Mouse (Mus musculus) embryonic facial prominence, embryonic 15.5 days (tissue): Measurements from ENCODE around the gene BC003965. TPM values are rescaled to one million over a fixed set of nuclear protein-coding genes. Genes with fewer than 3 reads are reported as not detected.

Source experiments
- ATAC-seq: fragments of 200-750 bp; cut with Nextera tagmentation; 2 replicates; pipeline ENCODE4 v1.8.0; 2017; ENCODE audit warnings: low read depth, moderate TSS enrichment; ENCODE audit not compliant: insufficient number of reproducible peaks, low FRiP score, low TSS enrichment
- H3K27ac ChIP-seq: fragments of 300-500 bp; sonication (generic); replicated peaks from 2 replicates; pipeline ENCODE4 v1.5.1; 2015; ENCODE audit warnings: mild to moderate bottlenecking, inconsistent platforms
- H3K27me3 ChIP-seq: fragments of 300-500 bp; sonication (generic); 2 replicates; pipeline ENCODE4 v1.6.1; 2015; ENCODE audit warnings: inconsistent platforms
- H3K36me3 ChIP-seq: fragments of 300-500 bp; sonication (generic); 2 replicates; pipeline ENCODE4 v1.6.1; 2015; ENCODE audit warnings: mild to moderate bottlenecking, inconsistent platforms
- H3K4me1 ChIP-seq: fragments of 300-500 bp; sonication (generic); 2 replicates; pipeline ENCODE4 v1.6.1; 2015; ENCODE audit warnings: inconsistent platforms
- H3K4me2 ChIP-seq: fragments of 300-500 bp; sonication (generic); replicated peaks from 2 replicates; pipeline ENCODE4 v1.6.1; 2015; ENCODE audit warnings: mild to moderate bottlenecking, inconsistent platforms
- H3K4me3 ChIP-seq: fragments of 300-500 bp; sonication (generic); replicated peaks from 2 replicates; pipeline ENCODE4 v1.5.1; 2015; ENCODE audit warnings: mild to moderate bottlenecking, inconsistent platforms
- H3K9ac ChIP-seq: fragments of 300-500 bp; sonication (generic); 2 replicates; pipeline ENCODE4 v1.6.1; 2015; ENCODE audit warnings: inconsistent platforms
- H3K9me3 ChIP-seq: fragments of 300-500 bp; sonication (generic); replicated peaks from 2 replicates; pipeline ENCODE4 v1.6.1; 2016; ENCODE audit warnings: inconsistent platforms
- WGBS: fragments of 180-500 bp; shearing (Covaris S2); methylation state at CpG from one replicate; pipeline ENCODE4 v1.1.7; 2015; 5-methylcytosine and 5-hydroxymethylcytosine counted together
- polyA plus RNA-seq: library from polyadenylated mRNA; unstranded; fragments of >200 nt; fragmentation: Nextera tagmentation; extraction: Ambion mirVana; gene quantifications from 2 replicates; pipeline ENCODE4 v1.2.1, GENCODE M21; 2015

The BC003965 gene
- polyA plus RNA-seq, 1 experiment from 2014 or later = 31.6 TPM

- no peak overlapping the region for H3K27ac ChIP-seq
- no peak overlapping the region for H3K9ac ChIP-seq
- ATAC-seq = no peak
- H3K36me3 ChIP-seq = 0 out of 2 replicates have a peak, but pooled peaks cover 4% of the 10 kb centered on the region
- H3K4me3 ChIP-seq = peak overlapping the region; percentile 89
- H3K27me3 ChIP-seq = 0 out of 2 replicates have a peak, but pooled peaks cover 7% of the 10 kb centered on the region
- peak overlapping the region; percentile 97; the same call in 1 of the 2 replicates for H3K4me2 ChIP-seq
- H3K9me3 ChIP-seq = no peaks in the 10 kb centered on the region
- H3K4me1 ChIP-seq = peaks cover 21% of the 10 kb centered on the region
Measured at GRCm38 (mm10) chr17:25183232-25183631, 1.1 kb upstream of the BC003965 start.

GRCm38 (mm10) chr17:25184961-25185360, 607 bp downstream of the BC003965 start:
- H3K27ac ChIP-seq = peak overlapping the region; percentile 95
- 0 out of 2 replicates have a peak, but pooled peaks cover 7% of the 10 kb centered on the region for H3K27me3 ChIP-seq
- H3K36me3 ChIP-seq = 0 out of 2 replicates have a peak, but pooled peaks cover 4% of the 10 kb centered on the region
- peak overlapping the region; percentile 97 for H3K4me2 ChIP-seq
- H3K4me1 ChIP-seq = peaks cover 32% of the 10 kb centered on the region
- ATAC-seq = no peak
- H3K9ac ChIP-seq = peak overlapping the region; percentile 88
- 6% methylated on average over 17 of the region's 17 CpGs for WGBS
- H3K4me3 ChIP-seq = peak overlapping the region; percentile 89
- H3K9me3 ChIP-seq = no peaks in the 10 kb centered on the region

GRCm38 (mm10) chr17:25187784-25188149, 3.4 kb downstream of the BC003965 start:
- Histone ChIP-seq H3K4me3 (peak overlapping the region; percentile 88), H3K4me1 (peaks cover 38% of the 10 kb centered on the region)
- WGBS = 3% methylated on average over 11 of the region's 11 CpGs

GRCm38 (mm10) chr17:25188150-25189031, 4.0 kb downstream of the BC003965 start, which contains the start of gene Unkl:
TSS of gene Unkl (plus strand) at chr17:25188397.
- under 1% methylated on average over 90 of the region's 104 CpGs for WGBS
- Histone ChIP-seq H3K4me1 (peaks cover 36% of the 10 kb centered on the region), H3K9ac (peak within 1 kb of the TSS; percentile 78), H3K27me3 (no peaks in the 10 kb centered on the region), H3K4me3 (peak within 1 kb of the TSS; percentile 88), H3K36me3 (peaks cover 26% of the 10 kb centered on the region), H3K27ac (peak within 1 kb of the TSS; percentile 90), H3K9me3 (no peaks in the 10 kb centered on the region), H3K4me2 (peak within 1 kb of the TSS; percentile 85)
- ATAC-seq = peak; percentile 47; the same call in 1 of the 2 replicates

More at GRCm38 (mm10) chr17:25187784-25188149, 3.4 kb downstream of the BC003965 start:
- H3K27ac ChIP-seq = peak overlapping the region; percentile 90
- ATAC-seq = no peak
- H3K27me3 ChIP-seq = no peaks in the 10 kb centered on the region
- H3K36me3 ChIP-seq = peaks cover 22% of the 10 kb centered on the region
- no peaks in the 10 kb centered on the region for H3K9me3 ChIP-seq
- peak overlapping the region; percentile 85 for H3K4me2 ChIP-seq
- peak overlapping the region; percentile 78 for H3K9ac ChIP-seq

GRCm38 (mm10) chr17:25189091-25189490, 4.7 kb downstream of the BC003965 start:
- H3K27ac ChIP-seq = no peak overlapping the region
- no peak for ATAC-seq

GRCm38 (mm10) chr17:25202401-25202800, 18.0 kb downstream of the BC003965 start:
- no peak overlapping the region for H3K27ac ChIP-seq
- no peaks in the 10 kb centered on the region for H3K4me1 ChIP-seq
- WGBS = 87% methylated on average over 4 of the region's 4 CpGs
- H3K27me3 ChIP-seq = no peaks in the 10 kb centered on the region
- H3K36me3 ChIP-seq = peaks cover 78% of the 10 kb centered on the region
- H3K9ac ChIP-seq = no peak overlapping the region
- H3K9me3 ChIP-seq = no peaks in the 10 kb centered on the region
- ATAC-seq = no peak
- H3K4me2 ChIP-seq = no peak overlapping the region
- H3K4me3 ChIP-seq = no peak overlapping the region

More at GRCm38 (mm10) chr17:25189091-25189490, 4.7 kb downstream of the BC003965 start:
- 0% methylated on average over 16 of the region's 16 CpGs for WGBS
- H3K4me1 ChIP-seq = peaks cover 31% of the 10 kb centered on the region
- H3K27me3 ChIP-seq = no peaks in the 10 kb centered on the region
- no peaks in the 10 kb centered on the region for H3K9me3 ChIP-seq
- peak overlapping the region; percentile 85 for H3K4me2 ChIP-seq
- H3K36me3 ChIP-seq = peaks cover 33% of the 10 kb centered on the region
- peak overlapping the region; percentile 78 for H3K9ac ChIP-seq
- peak overlapping the region; percentile 88 for H3K4me3 ChIP-seq

- WGBS = 85% methylated on average over 4 of the region's 4 CpGs
- no peak overlapping the region for H3K4me2 ChIP-seq
- peaks cover 88% of the 10 kb centered on the region for H3K36me3 ChIP-seq
- no peaks in the 10 kb centered on the region for H3K9me3 ChIP-seq
- no peaks in the 10 kb centered on the region for H3K27me3 ChIP-seq
- ATAC-seq = no peak
- H3K4me1 ChIP-seq = no peaks in the 10 kb centered on the region
- H3K27ac ChIP-seq = no peak overlapping the region
- H3K4me3 ChIP-seq = no peak overlapping the region
- no peak overlapping the region for H3K9ac ChIP-seq
Measured at GRCm38 (mm10) chr17:25210006-25210405, 25.7 kb downstream of the BC003965 start.

- 83% methylated on average over 15 of the region's 15 CpGs for WGBS
- H3K4me1 ChIP-seq = no peaks in the 10 kb centered on the region
- H3K9me3 ChIP-seq = no peaks in the 10 kb centered on the region
- no peak overlapping the region for H3K9ac ChIP-seq
- H3K27me3 ChIP-seq = no peaks in the 10 kb centered on the region
- ATAC-seq = no peak
- peaks cover 88% of the 10 kb centered on the region for H3K36me3 ChIP-seq
- H3K27ac ChIP-seq = no peak overlapping the region
- H3K4me2 ChIP-seq = no peak overlapping the region
- no peak overlapping the region for H3K4me3 ChIP-seq
Measured at GRCm38 (mm10) chr17:25210680-25211466, 26.5 kb downstream of the BC003965 start.

GRCm38 (mm10) chr17:25211705-25212104, 27.4 kb downstream of the BC003965 start:
- Histone ChIP-seq H3K4me1 (no peaks in the 10 kb centered on the region), H3K27me3 (no peaks in the 10 kb centered on the region), H3K36me3 (peaks cover 90% of the 10 kb centered on the region), H3K9me3 (no peaks in the 10 kb centered on the region), H3K4me3 (no peak overlapping the region), H3K9ac (no peak overlapping the region), H3K27ac (no peak overlapping the region), H3K4me2 (no peak overlapping the region)
- ATAC-seq = no peak
- WGBS = 86% methylated on average over 4 of the region's 4 CpGs

GRCm38 (mm10) chr17:25215431-25215830, 31.1 kb downstream of the BC003965 start:
- Histone ChIP-seq H3K27me3 (no peaks in the 10 kb centered on the region), H3K27ac (no peak overlapping the region), H3K9me3 (no peaks in the 10 kb centered on the region), H3K9ac (no peak overlapping the region), H3K36me3 (peaks cover 89% of the 10 kb centered on the region), H3K4me3 (no peak overlapping the region), H3K4me1 (no peaks in the 10 kb centered on the region), H3K4me2 (no peak overlapping the region)
- no peak for ATAC-seq
- WGBS = 79% methylated on average over 3 of the region's 3 CpGs

GRCm38 (mm10) chr17:25218967-25219366, 34.6 kb downstream of the BC003965 start:
- Histone ChIP-seq H3K27me3 (no peaks in the 10 kb centered on the region), H3K4me3 (no peak overlapping the region), H3K4me1 (peaks cover 20% of the 10 kb centered on the region), H3K9me3 (no peaks in the 10 kb centered on the region), H3K27ac (no peak overlapping the region), H3K9ac (no peak overlapping the region), H3K36me3 (peaks cover 60% of the 10 kb centered on the region), H3K4me2 (no peak overlapping the region)
- no peak for ATAC-seq
- WGBS = 88% methylated on average over 9 of the region's 9 CpGs
